Mouse (Mus musculus): ENCODE results near the gene Asb13. TPM values are rescaled to one million over a fixed set of nuclear protein-coding genes. Genes with fewer than 3 reads are reported as not detected.

Asb13 gene
- 32.2 TPM for polyA plus RNA-seq (2014; fragmentation: Illumina TruSeq; extraction: RNeasy Lipid Tissue Mini Kit (QIAGEN cat#74804); ENCODE audit: low read depth, low replicate concordance)

DNA sequence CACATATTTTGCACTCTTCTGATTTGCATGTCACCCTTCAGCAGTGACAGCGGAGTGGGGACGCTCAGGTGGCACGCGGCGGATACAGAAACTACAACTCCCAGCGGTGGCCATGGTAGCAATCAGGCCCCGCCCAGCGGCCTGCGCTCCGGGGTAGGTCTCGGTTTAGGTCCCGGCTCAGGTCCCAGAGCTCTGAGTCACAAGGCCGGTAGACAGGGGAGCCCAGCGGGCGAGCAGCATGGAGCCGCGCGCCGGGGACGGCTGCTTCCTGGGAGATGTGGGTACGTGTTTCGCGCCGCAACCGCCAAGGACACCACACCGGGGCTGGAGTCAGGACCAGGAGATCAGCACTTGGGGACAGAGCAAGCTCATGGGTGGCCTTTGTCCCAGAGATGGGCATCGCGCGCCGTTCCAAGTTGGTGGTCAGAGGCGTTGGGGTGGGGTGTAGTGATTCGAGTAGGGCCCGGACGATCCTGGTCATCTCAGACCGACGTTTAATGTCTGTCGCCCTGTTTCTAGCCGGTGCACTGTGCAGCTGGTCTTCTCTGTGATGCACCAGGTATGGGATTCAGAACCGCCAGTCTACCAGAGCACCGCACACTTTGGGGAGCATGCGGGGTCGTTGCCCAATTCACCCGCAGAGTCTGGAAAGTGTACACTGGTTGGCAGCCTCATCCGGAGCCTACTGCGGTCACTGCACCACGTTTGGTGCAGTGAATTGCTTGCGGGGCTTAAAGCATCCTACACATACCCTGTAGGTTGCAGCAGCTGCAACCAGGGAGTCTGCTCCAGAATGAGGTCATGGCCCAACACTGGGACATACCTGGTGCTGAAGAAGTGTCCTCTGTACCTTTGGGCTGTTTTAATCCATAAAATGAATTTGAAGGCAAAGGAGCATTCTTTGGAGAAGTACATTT is at the start of gene Asb13:
Asb13 (plus strand) TSS at position 138 of the 917 bp plus-strand sequence.

DNA sequence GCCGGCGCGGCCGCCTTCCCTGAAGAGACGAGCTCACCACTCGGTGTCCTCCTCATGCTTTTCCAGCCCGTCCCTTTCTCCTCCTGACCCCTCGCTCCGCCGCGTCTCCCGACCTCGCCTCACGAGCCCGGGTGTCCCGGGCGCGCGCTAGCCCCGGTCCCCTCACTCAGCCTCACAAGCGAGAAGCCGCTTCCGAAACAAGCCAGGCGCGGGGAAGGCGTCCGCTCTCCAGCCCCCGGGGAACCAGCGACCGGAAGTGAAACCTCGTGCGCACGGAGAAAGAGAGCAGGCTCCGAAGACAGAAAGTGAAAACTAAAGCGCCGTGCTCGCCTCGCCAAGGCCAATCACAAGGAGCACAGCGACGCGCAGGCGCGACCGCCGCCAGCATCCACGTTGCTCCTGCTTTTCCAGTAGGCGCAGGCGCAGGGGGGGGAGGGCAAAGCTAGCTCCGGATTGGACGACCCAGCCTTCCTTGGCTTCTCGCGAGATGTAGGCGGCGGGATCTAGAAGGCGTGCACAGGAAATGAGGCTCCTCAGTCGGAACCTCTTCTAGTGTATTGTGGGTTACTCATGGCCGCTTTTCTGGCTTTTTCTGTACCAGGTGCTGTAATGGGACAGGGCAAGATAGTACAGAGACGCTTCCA is 22.9 kb upstream of the Asb13 start, which contains the start of gene Fam208b:
Fam208b (minus strand) TSS at position 314 of the 644 bp plus-strand sequence.

Other genes with a start within 250 kb of the Asb13 start
- 743 TPM for gene Gdi2, start 96.0 kb upstream of the Asb13 start, polyA plus RNA-seq (2014; fragmentation: Illumina TruSeq; extraction: RNeasy Lipid Tissue Mini Kit (QIAGEN cat#74804); ENCODE audit: low read depth, low replicate concordance)
- gene Fam208b, start 22.9 kb upstream of the Asb13 start, polyA plus RNA-seq (2014; fragmentation: Illumina TruSeq; extraction: RNeasy Lipid Tissue Mini Kit (QIAGEN cat#74804); ENCODE audit: low read depth, low replicate concordance) = 16.2 TPM
- gene Calml3, start 170.3 kb downstream of the Asb13 start, polyA plus RNA-seq (2014; fragmentation: Illumina TruSeq; extraction: RNeasy Lipid Tissue Mini Kit (QIAGEN cat#74804); ENCODE audit: low read depth, low replicate concordance) = not detected
- gene Calm4, start 203.7 kb downstream of the Asb13 start, polyA plus RNA-seq (2014; fragmentation: Illumina TruSeq; extraction: RNeasy Lipid Tissue Mini Kit (QIAGEN cat#74804); ENCODE audit: low read depth, low replicate concordance) = not detected
- gene Calm5, start 220.1 kb downstream of the Asb13 start, polyA plus RNA-seq (2014; fragmentation: Illumina TruSeq; extraction: RNeasy Lipid Tissue Mini Kit (QIAGEN cat#74804); ENCODE audit: low read depth, low replicate concordance) = not detected

Measured in liver, adult 10 weeks (tissue).